Mouse (Mus musculus) bone marrow, adult 2 months (tissue): Measurements from ENCODE around the gene Zfp609. TPM values are rescaled to one million over a fixed set of nuclear protein-coding genes. Genes with fewer than 3 reads are reported as not detected.

Source experiments
- H3K27ac ChIP-seq: fragments of 200-500 bp; 2 replicates; pipeline ENCODE4 v1.5.1; 2012; ENCODE audit warnings: low read depth, mild to moderate bottlenecking, control low read depth, inconsistent platforms, low read length; ENCODE audit not compliant: control insufficient read depth, poor library complexity, insufficient read depth
- H3K4me1 ChIP-seq: fragments of 200-500 bp; 2 replicates; pipeline ENCODE4 v1.6.1; 2011; ENCODE audit warnings: low read length; ENCODE audit not compliant: control insufficient read depth, insufficient read depth
- H3K4me3 ChIP-seq: fragments of 200-500 bp; replicated peaks from 2 replicates; pipeline ENCODE3; 2011; ENCODE audit warnings: mild to moderate bottlenecking, low read depth, low read length, control low read depth; ENCODE audit not compliant: control insufficient read depth
- CTCF ChIP-seq: fragments of 200-500 bp; IDR thresholded peaks from 2 replicates; pipeline ENCODE4 v1.5.1; 2011; ENCODE audit warnings: low read length, control low read depth; ENCODE audit not compliant: control insufficient read depth, insufficient read depth
- POLR2A ChIP-seq: fragments of 200-500 bp; IDR thresholded peaks from 2 replicates; pipeline ENCODE4 v1.6.1; 2011; ENCODE audit warnings: low read depth, mild to moderate bottlenecking, control low read depth, low read length, borderline replicate concordance; ENCODE audit not compliant: control insufficient read depth
- WGBS: fragments of 180-500 bp; shearing (Covaris S2); methylation state at CpG from one replicate; pipeline ENCODE4 v1.1.7; 2018; 5-methylcytosine and 5-hydroxymethylcytosine counted together
- polyA plus RNA-seq: library from polyadenylated mRNA; stranded (reverse); fragments of >200 nt; gene quantifications from 2 replicates; pipeline ENCODE4 v1.2.4, GENCODE M21; 2011; ENCODE audit warnings: low replicate concordance; ENCODE audit not compliant: missing spikeins, insufficient read depth, insufficient read length

Zfp609 gene
- polyA plus RNA-seq, 1 experiment: 13.9 TPM

DNA sequence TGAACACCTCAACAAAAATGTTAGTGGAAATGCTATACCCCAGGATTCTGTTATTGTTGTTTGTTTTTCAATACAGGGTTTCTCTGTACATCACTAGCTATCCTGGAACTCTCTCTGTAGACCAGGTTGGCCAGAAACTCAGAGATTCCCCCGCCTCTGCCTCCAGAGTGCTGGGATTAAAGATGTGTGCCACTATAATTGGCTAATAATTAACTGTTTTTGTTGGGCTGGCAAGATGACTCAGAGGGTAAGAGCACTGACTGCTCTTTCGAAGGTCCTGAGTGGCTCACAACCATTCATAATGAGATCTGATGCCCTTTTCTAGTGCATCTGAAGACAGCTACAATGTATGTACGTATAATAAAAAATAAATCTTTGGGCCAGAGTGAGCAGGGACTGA is 92.4 kb downstream of the Zfp609 start:
- H3K4me1 ChIP-seq: no peaks in the 10 kb centered on the region
- TF ChIP-seq CTCF (no peak), POLR2A (no peak)
- H3K4me3 ChIP-seq: no peak overlapping the region
- 85% methylated on average over 3 of the region's 3 CpGs for WGBS
- H3K27ac ChIP-seq: no peak overlapping the region

DNA sequence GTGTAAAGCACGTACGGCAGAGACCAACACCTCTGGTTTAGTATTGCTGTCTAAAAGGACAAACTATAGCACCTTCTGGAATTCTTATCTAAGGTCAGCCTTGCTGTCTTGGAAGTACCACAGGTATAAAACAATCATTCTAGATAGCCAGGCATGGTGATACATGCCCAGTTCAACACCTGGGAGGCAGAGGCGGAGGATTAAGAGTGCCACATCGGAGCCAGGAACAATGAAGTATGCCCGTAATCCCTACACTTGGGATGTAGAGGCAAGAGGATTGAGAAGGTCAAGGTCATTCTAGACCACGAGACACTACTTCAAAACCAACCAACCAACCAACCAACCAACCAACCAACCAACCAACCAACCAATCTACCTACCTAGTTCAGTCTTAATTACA is 98.8 kb downstream of the Zfp609 start:
- TF ChIP-seq CTCF (no peak), POLR2A (no peak)
- H3K4me3 ChIP-seq: no peak overlapping the region
- 92% methylated on average over 6 of the region's 6 CpGs for WGBS
- H3K27ac ChIP-seq: no peak overlapping the region
- no peaks in the 10 kb centered on the region; the same call in 1 of the 2 replicates for H3K4me1 ChIP-seq

DNA sequence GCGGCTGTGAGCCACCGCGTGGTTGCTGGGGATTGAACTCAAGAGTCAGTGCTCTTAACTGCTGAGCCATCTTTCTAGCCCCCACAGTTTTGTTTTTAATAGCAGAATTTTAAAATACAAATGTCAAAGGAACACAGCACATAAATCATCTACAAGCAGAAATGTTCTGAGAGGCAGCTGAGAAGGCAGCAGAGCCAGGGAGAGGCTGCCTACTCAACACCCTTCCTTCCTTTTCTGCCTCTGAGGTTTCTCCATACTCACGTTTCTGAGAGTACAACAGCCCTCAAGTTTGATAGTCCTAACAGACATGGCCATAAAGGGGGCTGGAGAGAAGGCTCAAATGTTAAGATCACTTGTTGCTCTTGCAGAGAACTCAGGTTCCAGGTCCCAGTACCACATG is 99.9 kb downstream of the Zfp609 start:
- no peak overlapping the region for H3K27ac ChIP-seq
- H3K4me1 ChIP-seq: no peaks in the 10 kb centered on the region; the same call in 1 of the 2 replicates
- H3K4me3 ChIP-seq: no peak overlapping the region
- WGBS: 38% methylated on average over 4 of the region's 4 CpGs
- TF ChIP-seq CTCF (no peak), POLR2A (no peak)

DNA sequence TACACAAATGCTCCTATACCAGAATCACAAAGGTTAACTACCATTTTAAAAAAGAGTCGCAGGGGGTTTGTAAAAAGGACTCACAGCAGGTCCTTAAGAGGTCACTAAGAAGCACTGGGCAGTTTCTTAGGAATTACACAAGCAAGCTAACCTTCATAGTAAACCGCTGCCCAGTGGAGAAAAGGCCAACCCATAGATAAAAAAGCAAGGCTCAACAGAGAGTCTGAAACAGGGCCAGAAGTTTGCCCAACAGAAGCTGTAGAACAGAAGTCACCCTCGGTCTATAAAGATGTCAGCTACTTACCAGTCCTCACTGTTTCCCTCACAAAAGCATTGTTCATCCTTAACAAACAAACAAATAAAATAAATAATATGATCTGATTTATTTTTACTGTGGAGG is 100.9 kb downstream of the Zfp609 start:
- WGBS: 80% methylated on average over 3 of the region's 3 CpGs
- H3K4me3 ChIP-seq: no peak overlapping the region
- TF ChIP-seq POLR2A: no peak
- no peak for TF ChIP-seq CTCF
- H3K4me1 ChIP-seq: no peaks in the 10 kb centered on the region; the same call in 1 of the 2 replicates
- no peak overlapping the region for H3K27ac ChIP-seq

DNA sequence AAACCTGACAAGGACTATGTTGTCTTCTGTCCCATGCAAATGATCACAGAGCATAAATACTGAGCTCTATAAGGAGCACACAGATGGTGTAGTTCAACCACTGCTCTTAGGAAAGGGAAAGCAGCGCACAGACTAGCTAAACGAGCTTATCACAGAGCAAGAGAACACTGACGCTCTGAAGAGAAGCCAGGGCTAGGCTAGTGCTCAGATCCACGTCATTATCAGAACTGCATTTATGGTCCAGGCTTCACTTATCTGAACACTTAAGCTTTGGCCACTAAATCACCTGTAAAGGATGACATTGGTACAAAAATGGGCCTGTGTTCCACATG is 102.1 kb downstream of the Zfp609 start:
- no peaks in the 10 kb centered on the region; the same call in 1 of the 2 replicates for H3K4me1 ChIP-seq
- TF ChIP-seq POLR2A: no peak
- TF ChIP-seq CTCF: no peak
- H3K4me3 ChIP-seq: no peak overlapping the region
- H3K27ac ChIP-seq: no peak overlapping the region
- 64% methylated on average over 4 of the region's 4 CpGs for WGBS

DNA sequence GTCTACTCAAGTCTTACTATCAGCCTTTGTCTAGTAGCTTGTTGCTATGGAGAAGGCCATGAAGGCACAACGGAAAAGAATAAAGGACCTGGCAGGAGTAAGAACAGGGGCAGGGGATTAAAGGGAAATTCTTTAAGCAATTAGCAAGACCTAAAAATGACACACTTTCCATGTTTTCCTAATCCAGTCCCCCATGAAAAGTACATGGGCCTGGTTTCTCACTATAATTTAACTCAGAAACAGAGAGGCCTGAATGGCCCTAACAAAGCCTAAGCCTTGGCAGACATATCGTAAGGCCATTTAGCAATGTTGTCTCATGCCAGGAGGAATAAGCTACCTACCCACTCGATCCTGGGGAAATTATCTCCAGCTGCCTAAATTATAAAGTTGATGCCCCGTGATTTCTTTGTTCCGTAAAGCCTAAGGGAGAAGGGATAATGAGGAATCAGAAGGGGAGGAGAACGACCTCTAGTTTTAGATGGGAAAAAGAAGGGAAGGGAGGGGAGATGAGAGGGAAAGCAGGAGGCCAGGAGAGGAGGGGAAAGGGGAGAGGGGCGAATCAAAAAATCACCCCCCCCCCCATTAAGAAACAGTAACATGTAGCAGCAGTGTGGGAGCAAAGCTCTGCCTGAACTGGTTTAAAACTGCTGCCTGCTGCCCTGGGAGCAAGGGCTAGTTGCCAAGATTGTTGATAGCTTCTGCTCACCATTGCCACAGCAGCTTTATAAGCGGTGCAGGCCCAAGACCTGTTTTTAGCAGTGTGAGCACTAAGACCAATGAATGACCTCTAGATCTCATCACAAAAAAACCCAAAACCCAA is 102.7 kb downstream of the Zfp609 start:
- 88% methylated on average over 8 of the region's 8 CpGs for WGBS
- H3K27ac ChIP-seq: no peak overlapping the region
- H3K4me3 ChIP-seq: no peak overlapping the region
- no peak for TF ChIP-seq CTCF
- no peak for TF ChIP-seq POLR2A
- H3K4me1 ChIP-seq: no peaks in the 10 kb centered on the region; the same call in 1 of the 2 replicates

DNA sequence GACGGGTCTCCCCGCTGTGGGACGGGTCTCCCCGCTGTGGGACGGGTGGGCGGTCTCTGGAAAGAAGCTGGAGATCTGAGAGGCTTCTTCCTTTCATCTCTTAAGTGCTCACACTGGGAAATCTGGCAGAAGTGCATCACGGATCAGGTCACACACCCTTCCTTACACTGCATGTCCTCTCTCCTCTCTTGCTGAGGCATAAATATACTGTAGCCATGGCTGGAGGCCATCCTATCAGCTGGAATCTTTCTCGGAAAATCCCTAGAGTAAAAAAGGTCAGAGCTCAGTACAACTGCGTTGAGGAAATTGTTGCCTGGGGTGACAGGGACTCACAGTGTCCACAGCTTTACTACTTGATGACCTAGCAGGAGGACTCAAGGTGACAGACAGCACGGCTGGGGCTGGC is 106.2 kb downstream of the Zfp609 start:
- WGBS: 87% methylated on average over 10 of the region's 10 CpGs
- Histone ChIP-seq H3K4me1 (no peaks in the 10 kb centered on the region), H3K4me3 (no peak overlapping the region), H3K27ac (no peak overlapping the region)
- no peak for TF ChIP-seq POLR2A
- TF ChIP-seq CTCF: no peak

DNA sequence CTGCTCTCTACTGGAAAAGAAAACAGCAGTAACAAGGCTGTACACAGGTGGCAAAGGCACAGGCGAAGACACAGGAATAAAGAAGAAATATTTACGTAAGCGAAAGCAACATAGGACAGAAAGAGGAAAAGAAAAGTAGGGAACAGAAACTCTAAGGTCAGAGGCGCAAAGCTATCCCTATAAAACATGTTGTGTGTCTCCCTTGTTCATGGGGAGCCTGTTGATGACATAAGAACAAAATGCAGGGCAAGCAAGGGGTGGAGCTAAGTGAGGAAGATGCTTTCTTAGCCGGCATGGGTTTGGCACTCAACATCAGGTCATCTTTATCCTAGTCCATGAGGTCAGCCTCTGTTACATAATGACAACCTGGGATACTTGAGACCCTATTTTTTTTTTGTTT is 109.2 kb downstream of the Zfp609 start:
- Histone ChIP-seq H3K4me1 (no peaks in the 10 kb centered on the region), H3K4me3 (no peak overlapping the region), H3K27ac (no peak overlapping the region)
- no peak for TF ChIP-seq CTCF
- no peak for TF ChIP-seq POLR2A
- WGBS: 75% methylated on average over 5 of the region's 5 CpGs
